Mouse (Mus musculus): ENCODE measurements around the gene Bspry. TPM values are rescaled to one million over a fixed set of nuclear protein-coding genes. Genes with fewer than 3 reads are reported as not detected.

The Bspry gene
- polyA plus RNA-seq, 1 experiment = 17.5 TPM

GRCm38 (mm10) chr4:62516079-62516478 is 36.2 kb downstream of the Bspry start:
- no peak for DNase-seq (ENCODE audit: low spot score)

GRCm38 (mm10) chr4:62516579-62516978 is 36.7 kb downstream of the Bspry start:
- DNase-seq (ENCODE audit: low spot score) = no peak

- DNase-seq (ENCODE audit: low spot score) = no peak
These were observed 37.2 kb downstream of the Bspry start for GRCm38 (mm10) chr4:62517046-62517445.

GRCm38 (mm10) chr4:62517538-62518415 is 37.9 kb downstream of the Bspry start:
- no peak for DNase-seq (ENCODE audit: low spot score)

- DNase-seq (ENCODE audit: low spot score) = no peak
These were observed 38.7 kb downstream of the Bspry start for GRCm38 (mm10) chr4:62518416-62519121.

GRCm38 (mm10) chr4:62519122-62519848 is 39.4 kb downstream of the Bspry start:
- DNase-seq (ENCODE audit: low spot score) = no peak

- DNase-seq (ENCODE audit: low spot score) = peak; percentile 90
These were observed 40.0 kb downstream of the Bspry start, which contains the start of gene Alad for GRCm38 (mm10) chr4:62519849-62520233. TSS of gene Alad (minus strand) at chr4:62519918.

- no peak for DNase-seq (ENCODE audit: low spot score)
These were observed 41.1 kb downstream of the Bspry start for GRCm38 (mm10) chr4:62520892-62521400.

GRCm38 (mm10) chr4:62524651-62525488 is 45.0 kb downstream of the Bspry start, which contains the start of the genes Pole3 and 4933430I17Rik:
TSS of gene Pole3 (minus strand) at chr4:62525068.
TSS of gene 4933430I17Rik (plus strand) at chr4:62525369.
- DNase-seq (ENCODE audit: low spot score) = peak; percentile 94

- DNase-seq (ENCODE audit: low spot score) = no peak
These were observed 45.6 kb downstream of the Bspry start for GRCm38 (mm10) chr4:62525489-62525811.

GRCm38 (mm10) chr4:62526256-62526655 is 46.4 kb downstream of the Bspry start:
- no peak for DNase-seq (ENCODE audit: low spot score)

- DNase-seq (ENCODE audit: low spot score) = no peak
These were observed 47.8 kb downstream of the Bspry start for GRCm38 (mm10) chr4:62527655-62528054.

- DNase-seq (ENCODE audit: low spot score) = no peak
These were observed 53.9 kb downstream of the Bspry start for GRCm38 (mm10) chr4:62533729-62534128.

- DNase-seq (ENCODE audit: low spot score) = no peak
These were observed 61.9 kb downstream of the Bspry start for GRCm38 (mm10) chr4:62541802-62542201.

- DNase-seq (ENCODE audit: low spot score) = no peak
These were observed 63.9 kb downstream of the Bspry start for GRCm38 (mm10) chr4:62543782-62544181.

GRCm38 (mm10) chr4:62544801-62545200 is 64.9 kb downstream of the Bspry start:
- no peak for DNase-seq (ENCODE audit: low spot score)

Other genes with a start within 250 kb of the Bspry start
- gene Zfp37, start 249.0 kb upstream of the Bspry start, polyA plus RNA-seq (2012; rRNA removed) = 5.8 and 6.1 TPM in 2 replicates
- gene Slc31a2, start 217.5 kb upstream of the Bspry start, polyA plus RNA-seq (2012; rRNA removed) = 26.4 and 27.9 TPM in 2 replicates
- gene Fkbp15, start 119.5 kb upstream of the Bspry start, polyA plus RNA-seq (2012; rRNA removed) = 25.5 and 25.9 TPM in 2 replicates
- gene Slc31a1, start 119.3 kb upstream of the Bspry start, polyA plus RNA-seq (2012; rRNA removed) = 15.5 and 18.1 TPM in 2 replicates
- 72.6 and 74.0 TPM in 2 replicates for gene Cdc26, start 71.4 kb upstream of the Bspry start, polyA plus RNA-seq (2012; rRNA removed)
- gene Prpf4, start 71.3 kb upstream of the Bspry start, polyA plus RNA-seq (2012; rRNA removed) = 11.7 and 11.8 TPM in 2 replicates
- 0.08 and 0.19 TPM in 2 replicates for gene Rnf183, start 44.8 kb upstream of the Bspry start, polyA plus RNA-seq (2012; rRNA removed)
- gene Wdr31, start 9.2 kb upstream of the Bspry start, polyA plus RNA-seq (2012; rRNA removed) = 2.2 and 2.8 TPM in 2 replicates
- 6.6 and 6.7 TPM in 2 replicates for gene Hdhd3, start 23.4 kb downstream of the Bspry start, polyA plus RNA-seq (2012; rRNA removed)
- gene Alad, start 39.9 kb downstream of the Bspry start, polyA plus RNA-seq (2012; rRNA removed) = 32.0 and 34.9 TPM in 2 replicates
- 32.1 and 33.0 TPM in 2 replicates for gene Pole3, start 45.0 kb downstream of the Bspry start, polyA plus RNA-seq (2012; rRNA removed)
- gene 4933430I17Rik, start 45.3 kb downstream of the Bspry start, polyA plus RNA-seq (2012; rRNA removed) = 0.21 and 0.24 TPM in 2 replicates
- 56.4 and 57.0 TPM in 2 replicates for gene Rgs3, start 79.8 kb downstream of the Bspry start, polyA plus RNA-seq (2012; rRNA removed)

Data from urinary bladder, adult 2 months (tissue).